Mouse (Mus musculus) liver, adult 2 months (tissue): ENCODE measurements around the gene Fcgrt. TPM values are rescaled to one million over a fixed set of nuclear protein-coding genes. Genes with fewer than 3 reads are reported as not detected.

Source experiments
- DNase-seq: peaks from one replicate; pipeline ENCODE4 v3.0.0-alpha.2; 2011; ENCODE audit warnings: low read depth, low spot score; ENCODE audit errors: extremely low read depth
- H3K27ac ChIP-seq: fragments of 200-500 bp; replicated peaks from 2 replicates; pipeline ENCODE4 v1.5.1; 2012; ENCODE audit warnings: low read depth, mild to moderate bottlenecking, control low read depth, inconsistent platforms, low read length; ENCODE audit not compliant: insufficient read depth
- H3K27me3 ChIP-seq: fragments of 200-500 bp; 2 replicates; pipeline ENCODE4 v1.6.1; 2012; ENCODE audit warnings: mild to moderate bottlenecking, moderate library complexity, low read length, inconsistent platforms; ENCODE audit not compliant: control insufficient read depth, insufficient read depth
- H3K36me3 ChIP-seq: fragments of 200-500 bp; 2 replicates; pipeline ENCODE4 v1.6.1; 2012; ENCODE audit warnings: low read length, inconsistent platforms; ENCODE audit not compliant: control insufficient read depth, insufficient read depth
- H3K4me1 ChIP-seq: fragments of 200-500 bp; 2 replicates; pipeline ENCODE4 v1.6.1; 2011; ENCODE audit warnings: low read length; ENCODE audit not compliant: control insufficient read depth, insufficient read depth
- H3K4me3 ChIP-seq: fragments of 200-500 bp; 2 replicates; pipeline ENCODE4 v1.5.1; 2011; ENCODE audit warnings: low read depth, mild to moderate bottlenecking, control low read depth, low read length, moderate library complexity; ENCODE audit not compliant: insufficient read depth
- H3K79me2 ChIP-seq: fragments of 200-500 bp; 2 replicates; pipeline ENCODE4 v1.6.1; 2012; ENCODE audit warnings: inconsistent platforms, mild to moderate bottlenecking, low read length, moderate library complexity; ENCODE audit not compliant: control insufficient read depth, insufficient read depth
- H3K9ac ChIP-seq: fragments of 200-500 bp; 2 replicates; pipeline ENCODE4 v1.6.1; 2012; ENCODE audit warnings: low read depth, mild to moderate bottlenecking, control low read depth, inconsistent platforms, low read length
- CTCF ChIP-seq: fragments of 200-500 bp; IDR thresholded peaks from 2 replicates; pipeline ENCODE4 v1.5.1; 2011; ENCODE audit warnings: low read depth, low read length, control low read depth
- POLR2A ChIP-seq: fragments of 200-500 bp; IDR thresholded peaks from 2 replicates; pipeline ENCODE4 v1.6.1; 2011; ENCODE audit warnings: low read length, control low read depth; ENCODE audit not compliant: insufficient read depth; ENCODE audit errors: extremely low read depth
- WGBS: fragments of 180-500 bp; shearing (Covaris S2); methylation state at CpG from one replicate; pipeline ENCODE4 v1.1.7; 2018; 5-methylcytosine and 5-hydroxymethylcytosine counted together
- polyA plus RNA-seq: library from polyadenylated mRNA; depleted of rRNA; stranded (reverse); fragments of >200 nt; gene quantifications from 2 replicates; pipeline ENCODE4 v1.2.3, GENCODE M21; 2012; rRNA removed
- total RNA-seq: library from RNA; depleted of rRNA; stranded (reverse); fragments of >200 nt; gene quantifications from 2 replicates; pipeline ENCODE4 v1.2.3, GENCODE M21; 2014; rRNA removed

The Fcgrt gene
- total and polyA plus RNA-seq, 2 experiments: 170 to 188 TPM

DNA sequence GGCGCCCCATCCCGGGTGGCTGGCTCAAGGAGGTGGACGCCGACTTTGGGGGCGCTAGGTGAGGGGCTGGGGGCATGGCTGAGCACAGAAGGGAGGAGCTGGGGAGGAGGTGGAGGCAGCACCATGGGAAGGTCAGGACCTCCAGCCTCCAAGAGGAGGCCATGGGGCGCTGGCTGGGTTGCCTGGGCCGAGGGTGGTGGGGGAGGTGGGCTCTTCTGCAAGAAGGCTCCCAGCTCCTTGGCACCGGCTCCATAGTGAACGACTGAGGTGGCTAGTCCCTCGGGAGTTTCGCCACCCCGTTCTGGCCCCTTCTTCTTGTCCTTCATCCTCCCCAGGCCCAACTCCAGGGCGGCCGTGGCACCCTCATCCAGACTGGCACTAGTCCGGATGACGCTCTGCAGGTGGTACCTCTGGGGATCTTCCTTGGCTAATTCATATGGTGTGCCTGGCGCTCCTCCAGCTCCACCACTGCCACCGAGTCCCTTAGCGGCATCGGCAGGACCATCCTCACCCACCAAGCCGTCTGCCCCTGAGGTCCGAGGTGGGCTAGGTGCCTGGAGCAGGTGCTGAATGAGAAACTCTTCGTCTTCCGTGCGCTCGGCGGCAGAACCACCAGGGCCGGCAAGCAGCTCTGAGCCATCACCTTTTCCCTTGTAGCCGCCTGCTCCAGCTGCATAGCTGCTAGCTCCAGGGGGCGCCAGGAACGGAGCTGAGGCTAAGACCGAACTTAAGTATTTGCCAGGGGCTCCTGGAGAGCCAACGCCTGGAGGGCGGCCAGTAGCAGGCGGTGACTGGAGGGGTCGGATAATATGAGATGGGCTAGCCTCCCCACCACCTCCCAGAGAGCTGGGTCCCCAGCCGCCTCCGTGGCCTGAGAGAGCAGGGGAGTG is 55.4 kb downstream of the Fcgrt start:
- peaks cover 5% of the 10 kb centered on the region; the same call in 1 of the 2 replicates for H3K36me3 ChIP-seq
- H3K4me1 ChIP-seq: peaks cover 7% of the 10 kb centered on the region
- no peaks in the 10 kb centered on the region for H3K27me3 ChIP-seq
- no peak overlapping the region for H3K4me3 ChIP-seq
- peaks cover 11% of the 10 kb centered on the region for H3K79me2 ChIP-seq
- H3K9ac ChIP-seq: no peak overlapping the region
- H3K27ac ChIP-seq: no peak overlapping the region
- no peak for DNase-seq
- 95% methylated on average over 38 of the region's 38 CpGs for WGBS
- TF ChIP-seq CTCF: no peak
- TF ChIP-seq POLR2A: no peak

DNA sequence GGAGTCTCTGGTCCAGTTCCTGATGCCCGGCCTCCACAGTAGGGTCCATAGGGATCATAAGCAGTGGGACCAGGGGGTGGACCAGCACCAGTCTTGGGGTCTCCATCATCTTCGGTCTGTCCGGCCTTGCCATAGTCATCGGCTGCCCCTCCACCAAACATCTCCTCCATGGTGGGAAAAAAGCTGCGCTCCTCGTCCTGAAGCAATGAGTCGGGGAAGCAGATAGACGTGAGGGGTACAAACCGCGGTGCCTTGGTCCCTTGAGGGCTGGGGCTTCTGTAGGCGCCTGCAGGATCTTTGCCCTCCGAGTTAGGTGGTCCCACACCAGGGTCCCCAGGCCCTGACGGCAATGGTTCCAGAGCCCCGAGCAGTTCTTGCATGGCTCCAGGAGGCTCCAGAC is 56.2 kb downstream of the Fcgrt start:
- DNase-seq: no peak
- WGBS: 99% methylated on average over 14 of the region's 14 CpGs
- no peak overlapping the region for H3K9ac ChIP-seq
- peaks cover 5% of the 10 kb centered on the region; the same call in 1 of the 2 replicates for H3K36me3 ChIP-seq
- H3K4me3 ChIP-seq: no peak overlapping the region
- peaks cover 11% of the 10 kb centered on the region for H3K79me2 ChIP-seq
- TF ChIP-seq CTCF (no peak), POLR2A (no peak)
- no peak overlapping the region for H3K27ac ChIP-seq
- H3K27me3 ChIP-seq: no peaks in the 10 kb centered on the region
- peaks cover 7% of the 10 kb centered on the region for H3K4me1 ChIP-seq

DNA sequence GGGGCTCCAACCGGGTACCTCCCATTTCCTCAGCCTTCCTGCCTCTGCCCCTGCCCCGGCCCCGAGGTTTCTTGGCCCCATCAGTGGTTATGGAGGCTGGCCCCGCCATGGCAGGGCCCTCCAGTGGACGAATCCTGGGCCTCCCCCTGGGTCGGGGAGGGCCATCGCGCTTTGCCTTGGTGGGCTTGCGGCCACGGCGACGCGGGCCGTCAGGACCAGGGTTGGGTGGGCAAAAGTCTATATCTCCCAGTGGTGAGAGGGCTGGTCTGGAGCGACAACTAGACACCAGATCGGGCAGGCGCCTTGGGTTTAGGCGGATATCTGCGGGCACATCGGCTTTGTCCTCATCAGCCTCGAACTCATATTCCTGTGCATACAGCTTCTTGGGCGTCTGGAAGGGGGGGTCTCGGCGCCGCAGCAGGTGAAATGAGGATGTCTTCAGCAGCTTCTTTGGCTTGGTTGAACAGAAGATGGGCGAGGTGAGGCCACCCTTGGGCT is 56.7 kb downstream of the Fcgrt start:
- Histone ChIP-seq H3K4me3 (no peak overlapping the region), H3K36me3 (peaks cover 10% of the 10 kb centered on the region; the same call in 1 of the 2 replicates), H3K79me2 (peaks cover 8% of the 10 kb centered on the region), H3K4me1 (peaks cover 6% of the 10 kb centered on the region), H3K9ac (no peak overlapping the region), H3K27me3 (no peaks in the 10 kb centered on the region), H3K27ac (no peak overlapping the region)
- TF ChIP-seq POLR2A: no peak
- TF ChIP-seq CTCF: no peak
- 95% methylated on average over 26 of the region's 26 CpGs for WGBS
- no peak for DNase-seq

DNA sequence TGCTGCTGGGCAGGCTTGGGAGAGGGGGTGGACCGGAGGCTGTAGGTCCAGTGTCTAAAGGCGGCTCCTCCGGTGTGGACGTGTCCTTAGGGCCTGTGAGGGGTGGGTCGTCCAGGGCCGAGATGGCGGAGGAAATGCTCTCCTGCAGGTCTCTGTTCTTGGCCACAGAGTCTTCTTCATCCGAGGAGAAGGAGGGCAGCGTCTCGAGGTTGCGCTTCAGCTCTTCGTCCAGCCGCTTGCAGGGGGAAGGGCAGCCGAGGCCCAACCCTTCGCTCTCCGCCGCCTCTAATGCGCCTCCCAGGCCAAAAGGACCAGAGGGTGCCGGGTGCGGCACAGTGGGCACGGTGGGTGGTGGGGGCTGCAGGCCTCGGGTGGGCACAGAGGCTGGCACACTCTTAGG is 57.9 kb downstream of the Fcgrt start:
- Histone ChIP-seq H3K79me2 (peaks cover 5% of the 10 kb centered on the region), H3K9ac (no peak overlapping the region), H3K27ac (no peak overlapping the region), H3K4me1 (no peaks in the 10 kb centered on the region), H3K27me3 (no peaks in the 10 kb centered on the region), H3K36me3 (peaks cover 10% of the 10 kb centered on the region; the same call in 1 of the 2 replicates), H3K4me3 (no peak overlapping the region)
- no peak for TF ChIP-seq CTCF
- TF ChIP-seq POLR2A: no peak
- WGBS: 95% methylated on average over 22 of the region's 22 CpGs
- no peak for DNase-seq

GRCm38 (mm10) chr7:45043307-45043706 is 60.3 kb downstream of the Fcgrt start:
- no peak overlapping the region for H3K9ac ChIP-seq
- 94% methylated on average over 14 of the region's 14 CpGs for WGBS
- H3K27me3 ChIP-seq: no peaks in the 10 kb centered on the region
- TF ChIP-seq POLR2A: no peak
- TF ChIP-seq CTCF: no peak
- no peak for DNase-seq
- peaks cover 1% of the 10 kb centered on the region for H3K79me2 ChIP-seq
- H3K4me3 ChIP-seq: no peak overlapping the region
- H3K36me3 ChIP-seq: peaks cover 11% of the 10 kb centered on the region; the same call in 1 of the 2 replicates
- no peak overlapping the region for H3K27ac ChIP-seq
- no peaks in the 10 kb centered on the region for H3K4me1 ChIP-seq

Other genes starting within 250 kb of the Fcgrt start
Only the 30 nearest of the 33 such genes appear.
- 11.6 and 16.6 TPM in 2 replicates for gene Med25, start 211.1 kb downstream of the Fcgrt start, total RNA-seq
- 114 TPM in 2 replicates for gene Med25, start 211.1 kb downstream of the Fcgrt start, polyA plus RNA-seq
- 5.7 and 6.8 TPM in 2 replicates for gene Fuz, start 207.8 kb downstream of the Fcgrt start, total RNA-seq
- gene Fuz, start 207.8 kb downstream of the Fcgrt start, polyA plus RNA-seq: 16.6 and 25.1 TPM in 2 replicates
- 14.5 and 18.3 TPM in 2 replicates for gene Ap2a1, start 174.4 kb downstream of the Fcgrt start, total RNA-seq
- gene Ap2a1, start 174.4 kb downstream of the Fcgrt start, polyA plus RNA-seq: 32.8 and 38.2 TPM in 2 replicates
- not detected in 2 replicates for gene Tsks, start 160.6 kb downstream of the Fcgrt start, total RNA-seq
- gene Tsks, start 160.6 kb downstream of the Fcgrt start, polyA plus RNA-seq: 0.20 and 0.51 TPM in 2 replicates
- gene Cpt1c, start 129.0 kb downstream of the Fcgrt start, total RNA-seq: 0.09 and 0.34 TPM in 2 replicates
- 0.71 and 0.91 TPM in 2 replicates for gene Cpt1c, start 129.0 kb downstream of the Fcgrt start, polyA plus RNA-seq
- 15.9 and 23.0 TPM in 2 replicates for gene Prmt1, start 117.3 kb downstream of the Fcgrt start, total RNA-seq
- 26.0 and 36.1 TPM in 2 replicates for gene Prmt1, start 117.3 kb downstream of the Fcgrt start, polyA plus RNA-seq
- 58.5 and 59.0 TPM in 2 replicates for gene Irf3, start 106.2 kb downstream of the Fcgrt start, total RNA-seq
- 82.0 and 101 TPM in 2 replicates for gene Irf3, start 106.2 kb downstream of the Fcgrt start, polyA plus RNA-seq
- gene Bcl2l12, start 105.1 kb downstream of the Fcgrt start, total RNA-seq: 4.2 and 5.6 TPM in 2 replicates
- gene Bcl2l12, start 105.1 kb downstream of the Fcgrt start, polyA plus RNA-seq: 13.3 and 14.5 TPM in 2 replicates
- 4.4 and 9.7 TPM in 2 replicates for gene Scaf1, start 87.5 kb downstream of the Fcgrt start, total RNA-seq
- 25.7 and 31.8 TPM in 2 replicates for gene Scaf1, start 87.5 kb downstream of the Fcgrt start, polyA plus RNA-seq
- gene Rras, start 85.9 kb downstream of the Fcgrt start, total RNA-seq: 8.9 and 13.9 TPM in 2 replicates
- gene Rras, start 85.9 kb downstream of the Fcgrt start, polyA plus RNA-seq: 53.4 and 54.9 TPM in 2 replicates
- gene Prr12, start 51.0 kb downstream of the Fcgrt start, total RNA-seq: 1.2 and 1.7 TPM in 2 replicates
- gene Prr12, start 51.0 kb downstream of the Fcgrt start, polyA plus RNA-seq: 2.7 and 3.7 TPM in 2 replicates
- gene Nosip, start 41.4 kb downstream of the Fcgrt start, total RNA-seq: 20.1 and 22.8 TPM in 2 replicates
- gene Nosip, start 41.4 kb downstream of the Fcgrt start, polyA plus RNA-seq: 31.4 and 35.8 TPM in 2 replicates
- 26.1 and 32.8 TPM in 2 replicates for gene Prrg2, start 41.2 kb downstream of the Fcgrt start, total RNA-seq
- gene Prrg2, start 41.2 kb downstream of the Fcgrt start, polyA plus RNA-seq: 74.1 and 83.8 TPM in 2 replicates
- 6.7 and 8.8 TPM in 2 replicates for gene Rcn3, start 11.6 kb downstream of the Fcgrt start, total RNA-seq
- 14.9 and 16.3 TPM in 2 replicates for gene Rcn3, start 11.6 kb downstream of the Fcgrt start, polyA plus RNA-seq
- 355 and 400 TPM in 2 replicates for gene Rps11, start 20.6 kb upstream of the Fcgrt start, total RNA-seq
- gene Rps11, start 20.6 kb upstream of the Fcgrt start, polyA plus RNA-seq: 95.1 and 111 TPM in 2 replicates
- 1,440 and 1,681 TPM in 2 replicates for gene Rpl13a, start 24.9 kb upstream of the Fcgrt start, total RNA-seq
- 488 and 544 TPM in 2 replicates for gene Rpl13a, start 24.9 kb upstream of the Fcgrt start, polyA plus RNA-seq
- gene Gm45713, start 32.4 kb upstream of the Fcgrt start, total RNA-seq: 0.13 TPM in 1 of 2 replicates, not detected in the other
- 0.98 TPM in 1 of 2 replicates, not detected in the other for gene Gm45713, start 32.4 kb upstream of the Fcgrt start, polyA plus RNA-seq
- gene Flt3l, start 32.6 kb upstream of the Fcgrt start, total RNA-seq: 3.2 and 5.4 TPM in 2 replicates
- 20.8 and 30.8 TPM in 2 replicates for gene Flt3l, start 32.6 kb upstream of the Fcgrt start, polyA plus RNA-seq
- gene Pih1d1, start 50.5 kb upstream of the Fcgrt start, total RNA-seq: 48.0 and 59.1 TPM in 2 replicates
- gene Pih1d1, start 50.5 kb upstream of the Fcgrt start, polyA plus RNA-seq: 62.1 and 66.4 TPM in 2 replicates
- gene Aldh16a1, start 50.7 kb upstream of the Fcgrt start, total RNA-seq: 33.3 and 47.6 TPM in 2 replicates
- gene Aldh16a1, start 50.7 kb upstream of the Fcgrt start, polyA plus RNA-seq: 116 and 162 TPM in 2 replicates
- gene Slc17a7, start 60.1 kb upstream of the Fcgrt start, total RNA-seq: 0.07 TPM in 1 of 2 replicates, not detected in the other
- gene Slc17a7, start 60.1 kb upstream of the Fcgrt start, polyA plus RNA-seq: not detected in 2 replicates
- not detected in 2 replicates for gene Gfy, start 75.7 kb upstream of the Fcgrt start, total RNA-seq
- not detected in 2 replicates for gene Gfy, start 75.7 kb upstream of the Fcgrt start, polyA plus RNA-seq
- not detected in 2 replicates for gene Pth2, start 77.1 kb upstream of the Fcgrt start, total RNA-seq
- not detected in 2 replicates for gene Pth2, start 77.1 kb upstream of the Fcgrt start, polyA plus RNA-seq
- gene Ccdc155, start 101.0 kb upstream of the Fcgrt start, total RNA-seq: not detected in 2 replicates
- not detected in 2 replicates for gene Ccdc155, start 101.0 kb upstream of the Fcgrt start, polyA plus RNA-seq
- not detected in 2 replicates for gene Dkkl1, start 108.3 kb upstream of the Fcgrt start, total RNA-seq
- 0.21 TPM in 1 of 2 replicates, not detected in the other for gene Dkkl1, start 108.3 kb upstream of the Fcgrt start, polyA plus RNA-seq
- 1.2 and 1.5 TPM in 2 replicates for gene Tead2, start 111.9 kb upstream of the Fcgrt start, total RNA-seq
- 0.97 and 2.9 TPM in 2 replicates for gene Tead2, start 111.9 kb upstream of the Fcgrt start, polyA plus RNA-seq
- gene Cd37, start 135.3 kb upstream of the Fcgrt start, total RNA-seq: 1.4 and 1.5 TPM in 2 replicates
- gene Cd37, start 135.3 kb upstream of the Fcgrt start, polyA plus RNA-seq: 4.5 and 11.5 TPM in 2 replicates
- gene Slc6a16, start 137.2 kb upstream of the Fcgrt start, total RNA-seq: 0.20 and 0.37 TPM in 2 replicates
- 0.86 and 1.9 TPM in 2 replicates for gene Slc6a16, start 137.2 kb upstream of the Fcgrt start, polyA plus RNA-seq
- not detected in 2 replicates for gene Slc6a21, start 173.7 kb upstream of the Fcgrt start, total RNA-seq
- gene Slc6a21, start 173.7 kb upstream of the Fcgrt start, polyA plus RNA-seq: 0.12 and 0.18 TPM in 2 replicates
- 1.2 TPM in 2 replicates for gene Trpm4, start 229.9 kb upstream of the Fcgrt start, total RNA-seq
- 1.2 and 1.5 TPM in 2 replicates for gene Trpm4, start 229.9 kb upstream of the Fcgrt start, polyA plus RNA-seq